Mouse (Mus musculus) naive thymus-derived CD4-positive, alpha-beta T cell, adult 5 months (primary cell): ENCODE measurements around the gene Bcorl1. TPM values are rescaled to one million over a fixed set of nuclear protein-coding genes. Genes with fewer than 3 reads are reported as not detected.

ENCODE experiments used
- polyA plus RNA-seq: library from polyadenylated mRNA; unstranded; fragments of 100-300 nt; shearing (Covaris generic); gene quantifications from one replicate; pipeline ENCODE4 v1.2.1, GENCODE M21; 2017

Gene Bcorl1
- 3.1 TPM for polyA plus RNA-seq

DNA sequence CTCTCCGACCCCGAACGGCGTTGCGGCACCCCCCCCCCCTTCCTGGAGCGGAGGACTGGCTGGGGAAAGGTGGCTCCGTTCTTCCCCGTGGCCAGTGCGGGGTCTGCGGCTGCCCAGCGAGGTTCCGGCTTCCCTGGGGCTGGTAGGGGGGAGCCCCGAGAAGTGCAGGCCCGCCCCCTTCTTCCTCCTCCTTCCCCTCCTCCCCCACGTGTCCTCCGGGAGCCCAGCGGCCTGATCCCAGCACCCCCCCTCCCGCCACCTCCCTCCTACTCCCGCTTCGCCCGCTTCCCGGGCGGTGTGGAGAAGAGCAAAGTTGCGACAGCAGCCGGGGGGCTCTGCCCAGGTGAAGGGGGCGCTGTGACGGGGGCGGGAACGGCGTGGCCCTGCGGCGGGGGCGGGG, at the start of gene Bcorl1:
Bcorl1 (plus strand) TSS at position 218 of the 400 bp plus-strand sequence.

Other genes with a start within 250 kb of the Bcorl1 start
- gene Xpnpep2, start 232.6 kb upstream of the Bcorl1 start, polyA plus RNA-seq: not detected
- gene Sash3, start 194.9 kb upstream of the Bcorl1 start, polyA plus RNA-seq: 213 TPM
- 54.8 TPM for gene Zdhhc9, start 132.5 kb upstream of the Bcorl1 start, polyA plus RNA-seq
- gene Utp14a, start 84.5 kb upstream of the Bcorl1 start, polyA plus RNA-seq: 28.0 TPM
- gene Elf4, start 121.8 kb downstream of the Bcorl1 start, polyA plus RNA-seq: 64.1 TPM
- 28.2 TPM for gene Aifm1, start 172.2 kb downstream of the Bcorl1 start, polyA plus RNA-seq
- 0.30 TPM for gene Rab33a, start 177.9 kb downstream of the Bcorl1 start, polyA plus RNA-seq